In genomic region chr2:134067404-134067803, GRCm38 (mm10) we compare ENCODE assay signal across 14 mouse cellular contexts.
"Had no signal": no experiment of that assay in that cellular context is flagged by ENCODE, and none has a peak within 500 bp of the region (broad histone marks: within the 10 kb centered on the region; RNA-seq: fewer than 3 reads in every experiment).

No protein-coding gene starts in this region.

- DNase-seq: kidney, adult 2 months; layer of hippocampus, adult 9-11 months; lung, adult 18-20 months; thymus, adult 18-20 months; thymus, postnatal 36 days had no signal

- H3K9ac ChIP-seq: liver, embryonic 12.5 days; liver, embryonic 15.5 days; lung, embryonic 15.5 days; neural tube, embryonic 13.5 days had no signal

- H3K4me2 ChIP-seq: liver, embryonic 12.5 days; liver, embryonic 15.5 days; lung, embryonic 15.5 days; neural tube, embryonic 13.5 days had no signal

- H3K4me1 ChIP-seq: liver, embryonic 12.5 days; liver, embryonic 15.5 days; lung, embryonic 15.5 days; neural tube, embryonic 13.5 days had no signal

- H3K27ac ChIP-seq: kidney, postnatal 0 days; layer of hippocampus, adult 2 months; liver, embryonic 12.5 days; liver, embryonic 15.5 days; lung, embryonic 15.5 days; neural tube, embryonic 13.5 days had no signal

- H3K36me3 ChIP-seq: liver, embryonic 12.5 days; liver, embryonic 15.5 days; lung, embryonic 15.5 days; neural tube, embryonic 13.5 days had no signal

- H3K27me3 ChIP-seq: liver, embryonic 12.5 days; liver, embryonic 15.5 days; lung, embryonic 15.5 days; neural tube, embryonic 13.5 days had no signal

- H3K4me3 ChIP-seq: layer of hippocampus, adult 2 months; liver, embryonic 12.5 days; liver, embryonic 15.5 days; lung, embryonic 15.5 days; myocyte; neural tube, embryonic 13.5 days had no signal

- ATAC-seq: inflammation-experienced regulatory T-cells, adult 6 months; intestine, postnatal 0 days; liver, embryonic 12.5 days had no signal

- H3K9me3 ChIP-seq: liver, embryonic 12.5 days; liver, embryonic 15.5 days; lung, embryonic 15.5 days; neural tube, embryonic 13.5 days had no signal
